Mouse (Mus musculus): ENCODE data around the gene BC030867. TPM values are rescaled to one million over a fixed set of nuclear protein-coding genes. Genes with fewer than 3 reads are reported as not detected.

Gene BC030867
- total RNA-seq, 2 experiments from 2014 or later = 0.11 to 0.47 TPM

GRCm38 (mm10) chr11:102219247-102219993 lies 29.3 kb upstream of the BC030867 start:
- no peak for DNase-seq
- intact Hi-C loops (cut with DNase I; ENCODE audit: low total_unique reads) = no loop called here

- DNase-seq = peak; percentile 76
- intact Hi-C loops (cut with DNase I; ENCODE audit: low total_unique reads) = no loop called here
Observed at GRCm38 (mm10) chr11:102219994-102220346, 28.7 kb upstream of the BC030867 start.

- DNase-seq = no peak
- intact Hi-C loops (cut with DNase I; ENCODE audit: low total_unique reads) = no loop called here
Observed at GRCm38 (mm10) chr11:102220451-102220850, 28.2 kb upstream of the BC030867 start.

GRCm38 (mm10) chr11:102221243-102221953 lies 27.3 kb upstream of the BC030867 start:
- no peak for DNase-seq
- intact Hi-C loops (cut with DNase I; ENCODE audit: low total_unique reads) = no loop called here

GRCm38 (mm10) chr11:102221954-102222351 lies 26.7 kb upstream of the BC030867 start:
- no peak for DNase-seq
- intact Hi-C loops (cut with DNase I; ENCODE audit: low total_unique reads) = no loop called here

- intact Hi-C loops (cut with DNase I; ENCODE audit: low total_unique reads) = no loop called here
- DNase-seq = no peak
Observed at GRCm38 (mm10) chr11:102223166-102223565, 25.5 kb upstream of the BC030867 start.

- intact Hi-C loops (cut with DNase I; ENCODE audit: low total_unique reads) = loop anchor here (5.0 kb wide), 1 partner anchor 32 kb away; no protein-coding TSS in a partner anchor
- peak; percentile 47 for DNase-seq
Observed at GRCm38 (mm10) chr11:102224686-102225085, 24.0 kb upstream of the BC030867 start.

GRCm38 (mm10) chr11:102225221-102225620 lies 23.5 kb upstream of the BC030867 start:
- intact Hi-C loops (cut with DNase I; ENCODE audit: low total_unique reads) = loop anchor here (5.0 kb wide), 1 partner anchor 33 kb away; no protein-coding TSS in a partner anchor
- no peak for DNase-seq

GRCm38 (mm10) chr11:102226067-102226978 lies 22.4 kb upstream of the BC030867 start:
- DNase-seq = no peak
- intact Hi-C loops (cut with DNase I; ENCODE audit: low total_unique reads) = loop anchor here (5.0 kb wide), 1 partner anchor 34 kb away; no protein-coding TSS in a partner anchor

GRCm38 (mm10) chr11:102227270-102228190 lies 21.2 kb upstream of the BC030867 start:
- intact Hi-C loops (cut with DNase I; ENCODE audit: low total_unique reads) = loop anchor here (5.0 kb wide), 1 partner anchor 35 kb away; no protein-coding TSS in a partner anchor
- no peak for DNase-seq

- DNase-seq = no peak
- intact Hi-C loops (cut with DNase I; ENCODE audit: low total_unique reads) = loop anchor here (5.0 kb wide), 1 partner anchor 36 kb away; no protein-coding TSS in a partner anchor
Observed at GRCm38 (mm10) chr11:102228191-102228545, 20.5 kb upstream of the BC030867 start.

- DNase-seq = no peak
- intact Hi-C loops (cut with DNase I; ENCODE audit: low total_unique reads) = loop anchor here (5.0 kb wide), 1 partner anchor 36 kb away; no protein-coding TSS in a partner anchor
Observed at GRCm38 (mm10) chr11:102228646-102229268, 19.9 kb upstream of the BC030867 start.

GRCm38 (mm10) chr11:102229331-102229953 lies 19.2 kb upstream of the BC030867 start:
- intact Hi-C loops (cut with DNase I; ENCODE audit: low total_unique reads) = loop anchor here (5.0 kb wide), 1 partner anchor 37 kb away; no protein-coding TSS in a partner anchor

GRCm38 (mm10) chr11:102230006-102230741 lies 18.5 kb upstream of the BC030867 start, which contains the start of gene Hdac5:
Gene Hdac5, minus strand, starts transcription at chr11:102230166.
- intact Hi-C loops (cut with DNase I; ENCODE audit: low total_unique reads) = no loop called here
- DNase-seq = peak; percentile 98

More at GRCm38 (mm10) chr11:102229331-102229953, 19.2 kb upstream of the BC030867 start:
- DNase-seq = no peak

GRCm38 (mm10) chr11:102236022-102236421 lies 12.7 kb upstream of the BC030867 start:
- DNase-seq = no peak
- intact Hi-C loops (cut with DNase I; ENCODE audit: low total_unique reads) = no loop called here

- DNase-seq = no peak
- intact Hi-C loops (cut with DNase I; ENCODE audit: low total_unique reads) = no loop called here
Observed at GRCm38 (mm10) chr11:102240636-102241035, 8.0 kb upstream of the BC030867 start.

- DNase-seq = no peak
- intact Hi-C loops (cut with DNase I; ENCODE audit: low total_unique reads) = no loop called here
Observed at GRCm38 (mm10) chr11:102241246-102241645, 7.4 kb upstream of the BC030867 start.
